Mouse (Mus musculus) limb, embryonic 15.5 days (tissue): ENCODE results near the gene Cmtm4. TPM values are rescaled to one million over a fixed set of nuclear protein-coding genes. Genes with fewer than 3 reads are reported as not detected.
A peak's percentile ranks its signal among the peaks of the same experiment; 100 is the strongest.

Experiments
- ATAC-seq: fragments of 200-750 bp; cut with Nextera tagmentation; 2 replicates; pipeline ENCODE4 v1.8.0; 2017; ENCODE audit warnings: low read depth, moderate TSS enrichment; ENCODE audit not compliant: insufficient number of reproducible peaks, low FRiP score, low TSS enrichment
- H3K27ac ChIP-seq: fragments of 300-500 bp; sonication (generic); 2 replicates; pipeline ENCODE4 v1.5.1; 2015; ENCODE audit warnings: moderate library complexity, mild to moderate bottlenecking, inconsistent platforms
- H3K27me3 ChIP-seq: fragments of 300-500 bp; sonication (generic); 2 replicates; pipeline ENCODE4 v1.6.1; 2015; ENCODE audit warnings: inconsistent platforms
- H3K36me3 ChIP-seq: fragments of 300-500 bp; sonication (generic); 2 replicates; pipeline ENCODE4 v1.6.1; 2015; ENCODE audit warnings: inconsistent platforms
- H3K4me1 ChIP-seq: fragments of 300-500 bp; sonication (generic); 2 replicates; pipeline ENCODE4 v1.6.1; 2015; ENCODE audit warnings: inconsistent platforms
- H3K4me2 ChIP-seq: fragments of 300-500 bp; sonication (generic); 2 replicates; pipeline ENCODE4 v1.6.1; 2015; ENCODE audit warnings: mild to moderate bottlenecking, inconsistent platforms
- H3K4me3 ChIP-seq: fragments of 300-500 bp; sonication (generic); 2 replicates; pipeline ENCODE4 v1.5.1; 2015; ENCODE audit warnings: mild to moderate bottlenecking, inconsistent platforms
- H3K9ac ChIP-seq: fragments of 300-500 bp; sonication (generic); 2 replicates; pipeline ENCODE4 v1.6.1; 2015; ENCODE audit warnings: inconsistent platforms
- H3K9me3 ChIP-seq: fragments of 300-500 bp; sonication (generic); 2 replicates; pipeline ENCODE4 v1.6.1; 2016; ENCODE audit warnings: inconsistent platforms
- WGBS: fragments of 180-500 bp; shearing (Covaris S2); methylation state at CpG from one replicate; pipeline ENCODE4 v1.1.7; 2015; 5-methylcytosine and 5-hydroxymethylcytosine counted together
- polyA plus RNA-seq: library from polyadenylated mRNA; unstranded; fragments of >200 nt; fragmentation: Nextera tagmentation; extraction: Ambion mirVana; gene quantifications from 2 replicates; pipeline ENCODE4 v1.2.1, GENCODE M21; 2015

Gene Cmtm4
- polyA plus RNA-seq, 1 experiment from 2014 or later = 2.7 TPM

- Histone ChIP-seq H3K27ac (no peak overlapping the region), H3K9ac (no peak overlapping the region), H3K9me3 (no peaks in the 10 kb centered on the region), H3K27me3 (no peaks in the 10 kb centered on the region), H3K4me1 (peaks cover 30% of the 10 kb centered on the region), H3K4me2 (no peak overlapping the region), H3K36me3 (peaks cover 31% of the 10 kb centered on the region), H3K4me3 (no peak overlapping the region)
- ATAC-seq = no peak
- 73% methylated on average over 5 of the region's 5 CpGs for WGBS
Observed at GRCm38 (mm10) chr8:104342426-104342825, 53.2 kb downstream of the Cmtm4 start.

- H3K9ac ChIP-seq = 0 out of 2 replicates have a peak overlapping the region, but pooled peaks have one; percentile 64
Observed at GRCm38 (mm10) chr8:104341678-104342077, 53.9 kb downstream of the Cmtm4 start.

GRCm38 (mm10) chr8:104341106-104341561 lies 54.5 kb downstream of the Cmtm4 start:
- Histone ChIP-seq H3K27me3 (no peaks in the 10 kb centered on the region), H3K4me3 (peak overlapping the region; percentile 75), H3K27ac (peak overlapping the region; percentile 87), H3K4me2 (peak overlapping the region; percentile 79), H3K9me3 (no peaks in the 10 kb centered on the region), H3K4me1 (peaks cover 30% of the 10 kb centered on the region), H3K36me3 (peaks cover 18% of the 10 kb centered on the region; the same call in 1 of the 2 replicates), H3K9ac (peak overlapping the region; percentile 64)
- under 1% methylated on average over 22 of the region's 24 CpGs for WGBS
- peak; percentile 56 for ATAC-seq

More at GRCm38 (mm10) chr8:104341678-104342077, 53.9 kb downstream of the Cmtm4 start:
- H3K27ac ChIP-seq = peak overlapping the region; percentile 87
- no peaks in the 10 kb centered on the region for H3K27me3 ChIP-seq
- H3K36me3 ChIP-seq = peaks cover 23% of the 10 kb centered on the region; the same call in 1 of the 2 replicates
- H3K4me1 ChIP-seq = peaks cover 30% of the 10 kb centered on the region
- H3K4me2 ChIP-seq = peak overlapping the region; percentile 79
- peak overlapping the region; percentile 75 for H3K4me3 ChIP-seq
- no peaks in the 10 kb centered on the region for H3K9me3 ChIP-seq
- 41% methylated on average over 6 of the region's 6 CpGs for WGBS
- no peak for ATAC-seq

- Histone ChIP-seq H3K27ac (peak overlapping the region; percentile 87), H3K36me3 (peaks cover 11% of the 10 kb centered on the region; the same call in 1 of the 2 replicates), H3K4me3 (peak overlapping the region; percentile 75), H3K4me1 (peaks cover 30% of the 10 kb centered on the region), H3K27me3 (no peaks in the 10 kb centered on the region), H3K9ac (peak overlapping the region; percentile 64), H3K4me2 (peak overlapping the region; percentile 79), H3K9me3 (no peaks in the 10 kb centered on the region)
- under 1% methylated on average over 51 of the region's 54 CpGs for WGBS
- ATAC-seq = peak; percentile 82
Observed at GRCm38 (mm10) chr8:104340233-104341105, 55.1 kb downstream of the Cmtm4 start.

- Histone ChIP-seq H3K4me1 (peaks cover 30% of the 10 kb centered on the region), H3K4me3 (peak overlapping the region; percentile 75), H3K27me3 (no peaks in the 10 kb centered on the region), H3K36me3 (peaks cover 5% of the 10 kb centered on the region; the same call in 1 of the 2 replicates), H3K9ac (peak overlapping the region; percentile 64), H3K4me2 (peak overlapping the region; percentile 79), H3K9me3 (no peaks in the 10 kb centered on the region), H3K27ac (peak overlapping the region; percentile 87)
- no peak for ATAC-seq
- WGBS = under 1% methylated on average over 6 of the region's 6 CpGs
Observed at GRCm38 (mm10) chr8:104339983-104340232, 55.7 kb downstream of the Cmtm4 start.

GRCm38 (mm10) chr8:104339229-104339982 lies 56.2 kb downstream of the Cmtm4 start, which contains the start of gene Cmtm3:
TSS of gene Cmtm3 (plus strand) at chr8:104339410.
- H3K4me2 ChIP-seq = peak within 1 kb of the TSS; percentile 79
- peaks cover under 1% of the 10 kb centered on the region; the same call in 1 of the 2 replicates for H3K36me3 ChIP-seq
- H3K4me1 ChIP-seq = peaks cover 27% of the 10 kb centered on the region
- H3K27me3 ChIP-seq = no peaks in the 10 kb centered on the region
- ATAC-seq = no peak
- H3K4me3 ChIP-seq = peak within 1 kb of the TSS; percentile 75
- 14% methylated on average over 18 of the region's 18 CpGs for WGBS
- peak within 1 kb of the TSS; percentile 64 for H3K9ac ChIP-seq
- no peaks in the 10 kb centered on the region for H3K9me3 ChIP-seq
- H3K27ac ChIP-seq = peak within 1 kb of the TSS; percentile 87

GRCm38 (mm10) chr8:104337890-104338289 lies 57.7 kb downstream of the Cmtm4 start:
- no peak overlapping the region for H3K27ac ChIP-seq
- H3K36me3 ChIP-seq = no peaks in the 10 kb centered on the region
- H3K4me3 ChIP-seq = no peak overlapping the region
- peaks cover 17% of the 10 kb centered on the region for H3K4me1 ChIP-seq
- H3K9ac ChIP-seq = no peak overlapping the region
- H3K4me2 ChIP-seq = no peak overlapping the region
- ATAC-seq = no peak
- WGBS = 48% methylated on average over 3 of the region's 3 CpGs
- no peaks in the 10 kb centered on the region for H3K27me3 ChIP-seq
- H3K9me3 ChIP-seq = no peaks in the 10 kb centered on the region

- H3K36me3 ChIP-seq = no peaks in the 10 kb centered on the region
Observed at GRCm38 (mm10) chr8:104336806-104337205, 58.8 kb downstream of the Cmtm4 start.

GRCm38 (mm10) chr8:104334196-104334595 lies 61.4 kb downstream of the Cmtm4 start:
- no peaks in the 10 kb centered on the region for H3K9me3 ChIP-seq
- no peaks in the 10 kb centered on the region for H3K27me3 ChIP-seq
- H3K4me3 ChIP-seq = no peak overlapping the region
- H3K4me2 ChIP-seq = no peak overlapping the region
- peaks cover 2% of the 10 kb centered on the region; the same call in 1 of the 2 replicates for H3K4me1 ChIP-seq
- 73% methylated on average over 1 of the region's 1 CpGs for WGBS
- no peak overlapping the region for H3K9ac ChIP-seq
- no peak for ATAC-seq
- H3K27ac ChIP-seq = no peak overlapping the region
- H3K36me3 ChIP-seq = no peaks in the 10 kb centered on the region

More at GRCm38 (mm10) chr8:104336806-104337205, 58.8 kb downstream of the Cmtm4 start:
- no peak overlapping the region for H3K9ac ChIP-seq
- H3K4me3 ChIP-seq = no peak overlapping the region
- H3K4me2 ChIP-seq = no peak overlapping the region
- ATAC-seq = no peak
- H3K9me3 ChIP-seq = no peaks in the 10 kb centered on the region
- H3K27ac ChIP-seq = no peak overlapping the region
- H3K27me3 ChIP-seq = no peaks in the 10 kb centered on the region
- H3K4me1 ChIP-seq = peaks cover 16% of the 10 kb centered on the region
- WGBS = 90% methylated on average over 1 of the region's 1 CpGs

- no peak overlapping the region for H3K9ac ChIP-seq
- H3K27ac ChIP-seq = no peak overlapping the region
- no peaks in the 10 kb centered on the region for H3K27me3 ChIP-seq
- no peak overlapping the region for H3K4me2 ChIP-seq
- no peaks in the 10 kb centered on the region for H3K4me1 ChIP-seq
- no peaks in the 10 kb centered on the region for H3K36me3 ChIP-seq
- H3K9me3 ChIP-seq = no peaks in the 10 kb centered on the region
- no peak overlapping the region for H3K4me3 ChIP-seq
- ATAC-seq = no peak
- WGBS = 70% methylated on average over 5 of the region's 5 CpGs
Observed at GRCm38 (mm10) chr8:104333786-104334185, 61.8 kb downstream of the Cmtm4 start.

- no peaks in the 10 kb centered on the region for H3K4me1 ChIP-seq
- WGBS = 75% methylated on average over 5 of the region's 5 CpGs
- no peak overlapping the region for H3K4me3 ChIP-seq
- no peak overlapping the region for H3K9ac ChIP-seq
- no peaks in the 10 kb centered on the region for H3K9me3 ChIP-seq
- no peaks in the 10 kb centered on the region for H3K27me3 ChIP-seq
- no peak overlapping the region for H3K27ac ChIP-seq
- no peak for ATAC-seq
- H3K36me3 ChIP-seq = no peaks in the 10 kb centered on the region
- no peak overlapping the region for H3K4me2 ChIP-seq
Observed at GRCm38 (mm10) chr8:104332665-104333631, 62.7 kb downstream of the Cmtm4 start.
